32 mouse cellular contexts compared by ENCODE assay signal in genomic region chr8:22017731-22018130, GRCm38 (mm10). TPM values are rescaled to one million over a fixed set of nuclear protein-coding genes. Genes with fewer than 3 reads are reported as not detected.
DNase-seq lines count a peak whose midpoint lies in the region; ATAC-seq lines count a peak whose summit lies in the region.
"Had no signal": no experiment of that assay in that cellular context is flagged by ENCODE, and none has a peak within 500 bp of the region (broad histone marks: within the 10 kb centered on the region; RNA-seq: fewer than 3 reads in every experiment).

No protein-coding gene starts in this region.

- no peak overlapping the region for H3K4me3 ChIP-seq in kidney, embryonic 16.5 days (ENCODE audit: low read length)
- no peak overlapping the region for H3K4me3 ChIP-seq in midbrain, embryonic 15.5 days
- H3K4me3 ChIP-seq: embryonic facial prominence, embryonic 10.5 days; embryonic facial prominence, embryonic 13.5 days; erythroblast, embryonic 14.5 days; forebrain, embryonic 12.5 days; forebrain, embryonic 15.5 days; heart, embryonic 12.5 days; heart, embryonic 15.5 days; hindbrain, embryonic 10.5 days; hindbrain, embryonic 13.5 days had no signal

- no peaks in the 10 kb centered on the region for H3K27me3 ChIP-seq in kidney, embryonic 16.5 days (ENCODE audit: insufficient read depth, low read length)
- H3K27me3 ChIP-seq in midbrain, embryonic 15.5 days (replicated peaks), result no peaks in the 10 kb centered on the region
- H3K27me3 ChIP-seq: embryonic facial prominence, embryonic 13.5 days; forebrain, embryonic 15.5 days; heart, embryonic 12.5 days; heart, embryonic 15.5 days; hindbrain, embryonic 13.5 days had no signal

- H3K4me2 ChIP-seq in kidney, embryonic 16.5 days (replicated peaks; ENCODE audit: low read depth, low read length), result no peak overlapping the region
- no peak overlapping the region for H3K4me2 ChIP-seq in midbrain, embryonic 15.5 days
- H3K4me2 ChIP-seq: embryonic facial prominence, embryonic 13.5 days; forebrain, embryonic 12.5 days; forebrain, embryonic 15.5 days; heart, embryonic 12.5 days; heart, embryonic 15.5 days; hindbrain, embryonic 13.5 days had no signal

- H3K9ac ChIP-seq in kidney, embryonic 16.5 days (replicated peaks; ENCODE audit: low read length), result no peak overlapping the region
- H3K9ac ChIP-seq in midbrain, embryonic 15.5 days, result no peak overlapping the region
- H3K9ac ChIP-seq: embryonic facial prominence, embryonic 13.5 days; forebrain, embryonic 12.5 days; forebrain, embryonic 15.5 days; heart, embryonic 12.5 days; heart, embryonic 15.5 days; hindbrain, embryonic 13.5 days had no signal

- H3K36me3 ChIP-seq in kidney, embryonic 16.5 days (ENCODE audit: insufficient read depth, low read length), result no peaks in the 10 kb centered on the region
- H3K36me3 ChIP-seq in midbrain, embryonic 15.5 days (replicated peaks), result no peaks in the 10 kb centered on the region
- H3K36me3 ChIP-seq: embryonic facial prominence, embryonic 10.5 days; embryonic facial prominence, embryonic 13.5 days; forebrain, embryonic 12.5 days; forebrain, embryonic 15.5 days; heart, embryonic 12.5 days; heart, embryonic 15.5 days; hindbrain, embryonic 10.5 days; hindbrain, embryonic 13.5 days had no signal

- no peaks in the 10 kb centered on the region for H3K9me3 ChIP-seq in kidney, embryonic 16.5 days (ENCODE audit: low read length)
- H3K9me3 ChIP-seq in midbrain, embryonic 15.5 days, result no peaks in the 10 kb centered on the region
- H3K9me3 ChIP-seq: embryonic facial prominence, embryonic 10.5 days; embryonic facial prominence, embryonic 13.5 days; forebrain, embryonic 12.5 days; forebrain, embryonic 15.5 days; heart, embryonic 12.5 days; heart, embryonic 15.5 days; hindbrain, embryonic 10.5 days; hindbrain, embryonic 13.5 days had no signal

- no peaks in the 10 kb centered on the region for H3K4me1 ChIP-seq in kidney, embryonic 16.5 days (ENCODE audit: insufficient read depth, low read length)
- no peaks in the 10 kb centered on the region for H3K4me1 ChIP-seq in midbrain, embryonic 15.5 days
- H3K4me1 ChIP-seq: embryonic facial prominence, embryonic 13.5 days; forebrain, embryonic 12.5 days; heart, embryonic 12.5 days; heart, embryonic 15.5 days; hindbrain, embryonic 10.5 days; hindbrain, embryonic 13.5 days had no signal

- DNase-seq in kidney, adult 11 months, result peak; percentile 15
- peak; percentile 60 for DNase-seq in retina, postnatal 1 day
- no peak for DNase-seq in retina, embryonic 14.5 days (ENCODE audit: low spot score)
- peak; percentile 28 for DNase-seq in kidney, postnatal 14 days
- DNase-seq in layer of hippocampus, postnatal 36 days, result no peak
- DNase-seq: adrenal gland, adult 8-10 months; adrenal gland, postnatal 25 days; cerebellum, adult 11 months; cerebellum, adult 2 months; cerebellum, adult 9-11 months; cerebellum, postnatal 36 days; embryo, embryonic 11 days; gastrocnemius, postnatal 25 days; heart, adult 18-20 months; heart, postnatal 10 days; heart, postnatal 36 days had no signal

- H3K27ac ChIP-seq in kidney, embryonic 16.5 days (ENCODE audit: low read length), result no peak overlapping the region
- H3K27ac ChIP-seq in midbrain, embryonic 15.5 days, result no peak overlapping the region
- H3K27ac ChIP-seq: embryonic facial prominence, embryonic 10.5 days; embryonic facial prominence, embryonic 13.5 days; forebrain, embryonic 12.5 days; forebrain, embryonic 15.5 days; heart, embryonic 15.5 days; hindbrain, embryonic 10.5 days; hindbrain, embryonic 13.5 days had no signal

- WGBS in kidney, embryonic 16.5 days, result 64% methylated on average over 7 of the region's 7 CpGs
- 68% methylated on average over 7 of the region's 7 CpGs for WGBS in midbrain, embryonic 15.5 days

- no peak for ATAC-seq in kidney, embryonic 16.5 days (ENCODE audit: low FRiP score, low TSS enrichment)
- ATAC-seq in midbrain, embryonic 15.5 days (replicated peaks), result no peak
- ATAC-seq: activated CD4-positive, CD25-positive, alpha-beta regulatory T cell, adult 4 months; forebrain, embryonic 15.5 days had no signal

RNA-seq across cellular contexts. Expression of gene Atp7b, which starts 42.4 kb away (rescaled TPM):
- polyA plus RNA-seq in kidney, embryonic 16.5 days (2015; fragmentation: Nextera tagmentation; extraction: Ambion mirVana), result 0.67 and 0.72 TPM in 2 replicates
- 1.5 and 1.6 TPM in 2 replicates for polyA plus RNA-seq in midbrain, embryonic 15.5 days (2015; fragmentation: Nextera tagmentation; extraction: Ambion mirVana)
- total RNA-seq in layer of hippocampus, postnatal 36 days (2021), result 1 to 10 TPM; 1.9 to 2.1 TPM
- polyA plus RNA-seq: activated CD4-positive, CD25-positive, alpha-beta regulatory T cell, adult 4 months had no signal

RNA-seq across cellular contexts. Expression of gene Alg11, which starts 42.8 kb away (rescaled TPM):
- polyA plus RNA-seq in kidney, embryonic 16.5 days (2015; fragmentation: Nextera tagmentation; extraction: Ambion mirVana), result 33.0 and 36.0 TPM in 2 replicates
- 37.8 and 43.2 TPM in 2 replicates for polyA plus RNA-seq in midbrain, embryonic 15.5 days (2015; fragmentation: Nextera tagmentation; extraction: Ambion mirVana)
- 10 to 100 TPM; 37.6 to 42.8 TPM for total RNA-seq in layer of hippocampus, postnatal 36 days (2021)

RNA-seq across cellular contexts. Expression of gene Ccdc70, which starts 48.2 kb away (rescaled TPM):
- not detected in 2 replicates for polyA plus RNA-seq in kidney, embryonic 16.5 days (2015; fragmentation: Nextera tagmentation; extraction: Ambion mirVana)
- polyA plus RNA-seq in midbrain, embryonic 15.5 days (2015; fragmentation: Nextera tagmentation; extraction: Ambion mirVana), result not detected in 2 replicates
- not detected for total RNA-seq in layer of hippocampus, postnatal 36 days (2021)
- total RNA-seq: adrenal gland, adult 8-10 months; adrenal gland, postnatal 25 days; ES-E14; gastrocnemius, adult 8-10 months; gastrocnemius, postnatal 25 days; heart, adult 18-20 months; heart, postnatal 10 days; heart, postnatal 36 days had no signal
- polyA plus RNA-seq: activated CD4-positive, CD25-positive, alpha-beta regulatory T cell, adult 4 months; cerebellum, adult 2 months; cortical plate, adult 2 months; embryonic facial prominence, embryonic 10.5 days; embryonic facial prominence, embryonic 13.5 days; erythroblast, embryonic 14.5 days; forebrain, embryonic 12.5 days; forebrain, embryonic 15.5 days; gonadal fat pad, adult 2 months; heart, embryonic 12.5 days; heart, embryonic 15.5 days; hindbrain, embryonic 10.5 days; hindbrain, embryonic 13.5 days had no signal

RNA-seq across cellular contexts. Expression of gene Fam90a1a, which starts 59.2 kb away (rescaled TPM):
- polyA plus RNA-seq in kidney, embryonic 16.5 days (2015; fragmentation: Nextera tagmentation; extraction: Ambion mirVana), result not detected in 2 replicates
- not detected in 2 replicates for polyA plus RNA-seq in midbrain, embryonic 15.5 days (2015; fragmentation: Nextera tagmentation; extraction: Ambion mirVana)
- total RNA-seq in layer of hippocampus, postnatal 36 days (2021), result not detected
- total RNA-seq: adrenal gland, adult 8-10 months; adrenal gland, postnatal 25 days; ES-E14; gastrocnemius, adult 8-10 months; gastrocnemius, postnatal 25 days; heart, adult 18-20 months; heart, postnatal 10 days; heart, postnatal 36 days had no signal
- polyA plus RNA-seq: activated CD4-positive, CD25-positive, alpha-beta regulatory T cell, adult 4 months; cerebellum, adult 2 months; cortical plate, adult 2 months; embryonic facial prominence, embryonic 10.5 days; embryonic facial prominence, embryonic 13.5 days; erythroblast, embryonic 14.5 days; forebrain, embryonic 12.5 days; forebrain, embryonic 15.5 days; heart, embryonic 12.5 days; heart, embryonic 15.5 days; hindbrain, embryonic 10.5 days; hindbrain, embryonic 13.5 days had no signal

Comparison
In these comparisons a context has a peak if more than half of its experiments do, and no peak if none do; other contexts are left out.
1. DNase-seq: peak in kidney, adult 11 months (single experiment), retina, postnatal 1 day (single experiment) and kidney, postnatal 14 days (single experiment); none in retina, embryonic 14.5 days (single experiment) and layer of hippocampus, postnatal 36 days (0 of 2).